Mouse (Mus musculus) testis, adult 2 months (tissue): ENCODE measurements at regions not wholly inside any gene's neighbourhood (a gene's known extent, or its start where the extent isn't known, plus 50 kb on each side); places are given as distances from the start of the nearest gene placed in this dataset.

Source experiments
- CTCF ChIP-seq: fragments of 200-500 bp; IDR thresholded peaks from 2 replicates; pipeline ENCODE4 v1.5.1; 2012; ENCODE audit warnings: low read depth, mild to moderate bottlenecking, inconsistent platforms, low read length, moderate library complexity; ENCODE audit not compliant: control insufficient read depth, insufficient read depth, insufficient replicate concordance
- POLR2A ChIP-seq: fragments of 200-500 bp; IDR thresholded peaks from 2 replicates; pipeline ENCODE4 v1.6.1; 2012; ENCODE audit warnings: low read depth, mild to moderate bottlenecking, inconsistent platforms, low read length, moderate library complexity; ENCODE audit not compliant: control insufficient read depth

- TF ChIP-seq POLR2A (no peak), CTCF (no peak)
Measured at GRCm38 (mm10) chr4:142903356-142904032, 309.3 kb downstream of the Prdm2 start.
